Mouse (Mus musculus) left cerebral cortex, postnatal 36 days (tissue): ENCODE results near the gene Ezh1. TPM values are rescaled to one million over a fixed set of nuclear protein-coding genes. Genes with fewer than 3 reads are reported as not detected.

ENCODE experiments used
- DNase-seq, 2 experiments: peaks; one replicate each; pipeline ENCODE4 v3.0.0; 2021 to 2022; ENCODE audit warnings: low spot score in 2 of 2, mixed read lengths in 1 of 2
- intact Hi-C: fragments of 180-260 bp; cut with DNase I; formaldehyde crosslinking; loops from one replicate; pipeline ENCODE4 v1.15.1; 2025
- total RNA-seq, 2 experiments: library from RNA; stranded (reverse); gene quantifications; 2 replicates each; pipeline ENCODE4 v1.2.3; 2021

Ezh1 gene
- total RNA-seq, 2 experiments from 2014 or later, result 47.8 to 52.1 TPM

- intact Hi-C loops, result no loop called here
- no peak for DNase-seq
Measured at GRCm38 (mm10) chr11:101188166-101188805, 38.0 kb downstream of the Ezh1 start.

- intact Hi-C loops, result no loop called here
- no peak for DNase-seq
Measured at GRCm38 (mm10) chr11:101187541-101187940, 38.7 kb downstream of the Ezh1 start.

DNA sequence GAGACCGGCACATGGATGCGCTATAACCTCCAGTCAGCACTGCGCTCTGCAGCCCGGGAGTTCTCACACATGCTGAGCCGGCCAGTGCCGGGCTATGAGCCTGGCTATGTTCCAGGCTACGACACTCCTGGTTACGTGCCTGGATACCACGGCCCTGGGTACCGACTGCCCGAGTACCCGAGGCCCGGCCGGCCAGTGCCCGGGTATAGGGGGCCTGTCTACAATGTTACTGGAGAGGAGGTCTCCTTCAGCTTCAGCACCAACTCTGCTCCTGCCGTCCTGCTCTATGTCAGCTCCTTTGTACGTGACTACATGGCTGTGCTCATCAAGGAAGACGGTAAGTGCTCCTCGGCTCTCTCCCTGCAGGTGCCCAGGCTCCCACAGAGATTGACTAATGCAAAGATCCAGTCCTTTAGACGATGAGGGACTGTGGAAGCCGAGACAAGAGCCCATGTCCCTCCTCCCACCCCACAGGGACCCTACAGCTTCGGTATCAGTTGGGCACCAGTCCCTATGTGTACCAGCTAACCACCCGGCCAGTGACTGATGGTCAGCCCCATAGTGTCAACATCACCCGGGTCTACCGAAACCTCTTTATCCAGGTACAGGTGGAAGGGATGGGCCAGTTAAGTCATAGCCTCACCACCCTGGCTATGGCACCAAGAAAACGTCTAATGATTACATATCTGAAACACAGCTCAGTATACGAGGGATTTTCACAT, 39.6 kb downstream of the Ezh1 start:
- intact Hi-C loops, result no loop called here
- no peak for DNase-seq

- no peak for DNase-seq
- intact Hi-C loops, result no loop called here
Measured at GRCm38 (mm10) chr11:101185441-101185840, 40.8 kb downstream of the Ezh1 start.

DNA sequence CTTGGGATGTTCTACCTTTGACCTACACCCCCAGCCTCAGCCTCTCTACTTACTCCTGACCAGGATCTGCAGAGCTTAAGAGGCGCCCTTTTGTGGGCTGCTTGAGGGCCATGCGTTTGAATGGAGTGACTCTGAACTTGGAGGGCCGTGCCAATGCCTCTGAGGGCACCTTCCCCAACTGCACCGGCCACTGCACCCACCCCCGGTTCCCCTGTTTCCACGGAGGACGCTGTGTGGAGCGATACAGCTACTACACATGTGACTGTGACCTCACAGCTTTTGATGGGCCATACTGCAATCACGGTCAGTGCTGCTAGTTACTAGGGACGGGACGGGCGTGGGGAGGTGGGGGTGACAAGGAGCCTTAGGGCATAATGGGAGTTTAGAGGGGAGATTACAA, 41.3 kb downstream of the Ezh1 start:
- intact Hi-C loops, result no loop called here
- no peak for DNase-seq

DNA sequence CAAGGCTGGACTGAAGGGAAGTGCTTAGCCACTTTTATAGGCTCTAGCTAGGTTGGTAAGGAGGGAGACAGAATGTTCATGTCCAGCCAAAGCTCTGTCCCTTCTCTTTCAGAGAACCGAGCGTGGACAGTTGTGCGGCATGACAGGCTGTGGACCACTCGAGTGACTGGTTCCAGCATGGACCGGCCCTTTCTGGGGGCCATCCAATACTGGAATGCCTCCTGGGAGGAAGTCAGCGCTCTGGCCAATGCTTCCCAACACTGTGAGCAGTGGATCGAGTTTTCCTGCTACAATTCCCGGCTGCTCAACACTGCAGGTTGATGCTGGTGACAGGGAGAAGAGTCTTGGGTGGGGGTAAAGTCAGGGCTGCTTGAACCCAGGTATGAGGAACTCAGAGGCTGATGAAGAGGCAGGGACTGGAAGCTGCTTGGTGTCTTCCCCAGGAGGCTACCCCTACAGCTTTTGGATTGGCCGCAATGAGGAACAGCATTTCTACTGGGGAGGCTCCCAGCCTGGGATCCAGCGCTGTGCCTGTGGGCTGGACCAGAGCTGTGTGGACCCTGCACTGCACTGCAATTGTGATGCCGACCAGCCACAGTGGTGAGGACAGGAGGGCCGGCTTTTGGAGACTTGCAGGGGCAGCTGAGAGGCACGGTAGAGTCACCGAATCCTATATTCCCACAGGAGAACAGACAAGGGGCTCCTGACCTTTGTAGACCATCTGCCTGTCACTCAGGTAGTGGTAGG, 43.3 kb downstream of the Ezh1 start:
- no peak for DNase-seq
- intact Hi-C loops, result no loop called here

DNA sequence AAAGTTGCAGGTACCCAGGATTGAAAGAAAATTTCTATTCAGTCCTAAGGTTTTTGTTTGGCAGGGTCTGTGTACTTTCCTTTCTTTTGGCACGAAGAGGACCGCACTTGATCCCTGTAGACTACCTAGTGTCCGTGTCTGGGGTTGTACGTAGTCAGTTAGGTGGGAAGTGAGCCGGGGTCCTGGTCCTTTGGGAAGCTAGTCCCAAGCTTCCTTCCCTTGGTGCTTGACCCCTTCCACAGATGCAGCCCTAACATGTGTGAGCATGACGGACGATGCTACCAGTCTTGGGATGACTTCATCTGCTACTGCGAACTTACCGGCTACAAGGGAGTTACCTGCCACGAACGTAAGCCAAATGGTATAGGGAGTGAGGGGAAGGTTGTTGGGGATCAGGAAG, 44.3 kb downstream of the Ezh1 start:
- intact Hi-C loops, result no loop called here
- DNase-seq, result no peak

GRCm38 (mm10) chr11:101180846-101181740, 45.2 kb downstream of the Ezh1 start:
- DNase-seq, result no peak
- intact Hi-C loops, result no loop called here

GRCm38 (mm10) chr11:101180261-101180660, 46.0 kb downstream of the Ezh1 start:
- intact Hi-C loops, result no loop called here
- DNase-seq, result no peak

DNA sequence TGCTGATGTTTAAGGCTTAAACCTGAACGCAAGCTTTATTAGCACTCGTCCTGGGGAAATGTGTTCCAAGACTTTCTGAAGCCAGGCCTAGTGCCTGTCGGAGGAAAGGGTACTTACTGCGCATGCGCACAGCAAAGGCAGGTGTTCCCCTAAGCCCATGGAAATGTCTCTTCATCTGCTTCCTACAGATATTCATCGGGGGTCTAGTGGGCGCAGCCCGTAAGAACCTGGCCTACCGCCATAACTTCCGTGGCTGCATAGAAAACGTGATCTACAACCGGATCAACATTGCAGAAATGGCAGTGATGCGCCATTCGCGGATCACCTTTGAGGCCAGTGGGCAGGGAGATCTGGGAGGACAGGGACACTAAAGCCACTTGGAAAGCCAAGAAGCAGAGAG, 47.0 kb downstream of the Ezh1 start:
- intact Hi-C loops, result loop anchor here (10.0 kb wide), 1 partner anchor 195 kb away; no protein-coding TSS in a partner anchor
- no peak for DNase-seq

- DNase-seq, result no peak
- intact Hi-C loops, result loop anchor here (10.0 kb wide), 1 partner anchor 194 kb away; no protein-coding TSS in a partner anchor
Measured at GRCm38 (mm10) chr11:101178061-101179058, 47.9 kb downstream of the Ezh1 start.

DNA sequence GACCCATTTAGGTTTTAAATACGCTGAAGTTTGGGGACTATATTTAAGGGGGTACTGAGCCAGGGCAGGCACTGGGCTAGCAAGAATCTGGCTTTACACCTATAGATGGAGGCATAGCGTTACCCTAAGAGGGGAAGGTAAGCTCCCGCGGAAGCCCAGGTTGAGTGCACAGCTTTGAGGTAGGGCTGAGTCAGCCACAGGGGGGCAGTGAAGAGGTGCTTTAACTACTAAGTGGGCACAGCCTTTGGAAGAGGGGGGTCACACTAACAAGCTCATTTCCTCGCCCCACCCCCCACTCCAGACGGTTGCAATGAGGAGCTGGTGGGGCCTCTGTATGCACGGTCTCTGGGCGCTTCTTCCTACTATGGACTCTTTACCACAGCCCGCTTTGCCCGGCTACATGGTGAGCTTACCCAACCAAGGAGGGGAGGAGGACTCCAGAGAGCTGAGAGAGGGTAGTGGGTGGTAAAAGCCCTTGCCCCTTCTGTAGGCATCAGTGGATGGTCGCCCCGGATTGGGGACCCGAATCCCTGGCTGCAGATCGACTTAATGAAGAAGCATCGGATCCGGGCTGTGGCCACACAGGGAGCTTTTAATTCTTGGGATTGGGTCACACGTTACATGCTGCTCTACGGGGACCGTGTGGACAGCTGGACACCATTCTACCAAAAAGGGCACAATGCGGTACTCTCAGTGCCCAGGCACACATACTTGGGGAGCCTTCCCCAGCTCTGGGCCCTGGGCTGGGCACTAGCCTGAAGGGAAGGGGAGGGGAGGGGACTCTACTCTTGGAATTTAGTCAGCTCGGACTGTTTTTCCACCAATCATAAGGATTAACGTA, 49.1 kb downstream of the Ezh1 start:
- intact Hi-C loops, result loop anchor here (2.0 to 10.0 kb wide), 2 partner anchors 82 to 192 kb away; partner anchors contain the start of gene Psmc3ip
- DNase-seq, result peak; percentile 68 to 71

DNA sequence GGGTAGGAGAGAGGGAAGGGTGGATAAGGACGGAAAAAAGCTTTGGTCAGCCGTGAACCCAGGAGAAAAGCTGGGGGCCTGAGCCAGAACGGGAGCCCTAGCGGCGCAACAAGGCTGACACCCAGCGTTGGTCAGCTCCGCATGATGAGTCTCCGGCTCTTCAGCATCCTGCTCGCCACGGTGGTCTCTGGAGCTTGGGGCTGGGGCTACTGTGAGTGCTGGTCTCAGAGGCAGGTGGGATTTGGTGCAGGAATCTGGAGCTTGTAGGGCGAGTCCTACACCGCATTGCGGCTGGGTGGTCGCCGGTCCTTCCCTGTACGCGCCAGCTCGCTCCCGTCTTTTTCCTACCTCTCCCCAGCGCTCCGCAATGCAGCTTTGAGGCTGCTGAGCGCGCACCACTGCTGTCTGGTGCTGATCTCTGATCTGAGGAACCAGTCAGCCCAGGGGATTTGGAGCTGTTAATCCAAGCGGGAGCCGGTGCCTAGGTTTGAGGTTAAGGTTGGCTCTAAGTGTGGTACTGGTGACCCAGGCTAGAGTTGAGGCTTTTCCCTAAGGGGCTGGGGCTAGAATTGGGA, 50.1 kb downstream of the Ezh1 start:
- intact Hi-C loops, result loop anchor here (2.0 to 10.0 kb wide), 2 partner anchors 81 to 191 kb away; partner anchors contain the start of gene Psmc3ip
- DNase-seq, result peak; percentile 64 to 72

- intact Hi-C loops, result loop anchor here (2.0 to 10.0 kb wide), 2 partner anchors 81 to 191 kb away; partner anchors contain the start of gene Psmc3ip
- peak; percentile 61 to 70 for DNase-seq
Measured at GRCm38 (mm10) chr11:101175636-101176116, 50.6 kb downstream of the Ezh1 start.

- no peak for DNase-seq
- intact Hi-C loops, result loop anchor here (10.0 kb wide), 1 partner anchor 190 kb away; no protein-coding TSS in a partner anchor
Measured at GRCm38 (mm10) chr11:101174851-101175628, 51.2 kb downstream of the Ezh1 start, which contains the start of gene Ccr10. TSS of gene Ccr10 (minus strand) at chr11:101175443.

DNA sequence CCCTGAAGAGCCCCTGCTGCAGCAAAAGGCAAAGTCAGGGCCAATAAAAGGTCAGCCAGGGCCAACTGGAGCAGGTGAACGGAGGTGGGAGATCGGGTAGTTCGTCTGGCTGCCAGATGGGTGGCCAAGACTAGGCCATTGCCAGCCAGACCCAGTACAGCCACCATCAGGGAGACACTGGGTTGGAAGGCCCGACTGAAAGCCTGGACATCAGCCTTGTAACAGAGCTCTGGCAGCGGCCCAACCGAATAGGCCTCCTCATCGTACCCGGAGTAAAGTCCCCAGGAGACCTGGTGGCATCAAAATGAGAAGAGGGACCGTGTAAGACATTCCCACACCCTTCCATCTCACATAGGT, 51.9 kb downstream of the Ezh1 start:
- no peak for DNase-seq
- intact Hi-C loops, result loop anchor here (10.0 kb wide), 1 partner anchor 190 kb away; no protein-coding TSS in a partner anchor
